In genomic region chr3:83769036-83769410, GRCm38 (mm10) we compare ENCODE assay signal across 8 mouse cellular contexts. TPM values are rescaled to one million over a fixed set of nuclear protein-coding genes. Genes with fewer than 3 reads are reported as not detected.
DNase-seq lines count a peak whose midpoint lies in the region; ATAC-seq and TF ChIP-seq lines count a peak whose summit lies in the region.

No protein-coding gene starts in this region.

- ATAC-seq in forebrain, embryonic 16.5 days, result no peak
- no peak for ATAC-seq in limb, embryonic 15.5 days (ENCODE audit: insufficient number of reproducible peaks, low FRiP score, low TSS enrichment, low read depth)

- dilution Hi-C loops in CH12.LX (cut with MboI; ENCODE audit: extremely low pct_ligation_motif_present, extremely low pct_unique_long_range_greater_than_20kb, low sequenced_read_pairs), result no loop called here

- TF ChIP-seq POLR2A in CH12.LX (IDR thresholded peaks at IDR 0.05; ENCODE audit: low read depth, low read length), result no peak
- TF ChIP-seq POLR2A in ES-Bruce4 (IDR thresholded peaks at IDR 0.05; ENCODE audit: insufficient read depth, low read length), result no peak

- H3K9me3 ChIP-seq in CH12.LX (replicated peaks; ENCODE audit: low read length), result no peaks in the 10 kb centered on the region
- no peaks in the 10 kb centered on the region for H3K9me3 ChIP-seq in ES-Bruce4 (replicated peaks; ENCODE audit: control insufficient read depth, insufficient read depth, low read length, poor library complexity, severe bottlenecking)
- no peaks in the 10 kb centered on the region for H3K9me3 ChIP-seq in forebrain, embryonic 16.5 days (ENCODE audit: control insufficient read depth, low read length)
- H3K9me3 ChIP-seq in limb, embryonic 15.5 days, result no peaks in the 10 kb centered on the region

- no peaks in the 10 kb centered on the region for H3K79me2 ChIP-seq in CH12.LX (replicated peaks; ENCODE audit: control insufficient read depth, extremely low read depth, insufficient read depth, poor library complexity, severe bottlenecking)

- in situ Hi-C loops in CH12.LX (cut with MboI; ENCODE audit: low pct_ligation_motif_present, low pct_unique_long_range_greater_than_20kb, low sequenced_read_pairs), result loop anchor here (25.0 kb wide), 1 partner anchor 482 kb away; no protein-coding TSS in a partner anchor

- H3K4me1 ChIP-seq in CH12.LX (ENCODE audit: control insufficient read depth in 1 of 2, insufficient read depth in 2 of 2) (peaks cover 0 to 9% of the 10 kb centered on the region in 2 experiments; a peak in 2 of 4 replicates), ES-Bruce4 (ENCODE audit: control insufficient read depth, insufficient read depth, low read length) (no peaks in the 10 kb centered on the region)
- peaks cover 34% of the 10 kb centered on the region for H3K4me1 ChIP-seq in forebrain, embryonic 16.5 days (replicated peaks; ENCODE audit: control insufficient read depth, insufficient read depth, low read length)
- peaks cover 39% of the 10 kb centered on the region for H3K4me1 ChIP-seq in limb, embryonic 15.5 days

- H3K4me3 ChIP-seq in CH12.LX (replicated peaks in 1 of 3; ENCODE audit: low read depth in 2 of 3, low read length in 2 of 3, poor library complexity in 1 of 3) (no peak overlapping the region), ES-Bruce4 (ENCODE audit: low read depth, low read length) (no peak overlapping the region)
- H3K4me3 ChIP-seq in forebrain, embryonic 16.5 days (replicated peaks; ENCODE audit: low read length), result peak overlapping the region; percentile 11
- peak overlapping the region; percentile 57 for H3K4me3 ChIP-seq in limb, embryonic 15.5 days

- H3K36me3 ChIP-seq in CH12.LX (replicated peaks in 1 of 2; ENCODE audit: control insufficient read depth in 1 of 2, insufficient read depth in 1 of 2, low read length in 1 of 2) (no peaks in the 10 kb centered on the region), ES-Bruce4 (ENCODE audit: control insufficient read depth, insufficient read depth, low read length, poor library complexity, severe bottlenecking) (peaks cover 3% of the 10 kb centered on the region; the same call in 1 of the 2 replicates)
- no peaks in the 10 kb centered on the region for H3K36me3 ChIP-seq in forebrain, embryonic 16.5 days (ENCODE audit: control insufficient read depth, insufficient read depth)
- H3K36me3 ChIP-seq in limb, embryonic 15.5 days, result peaks cover 21% of the 10 kb centered on the region

- TF ChIP-seq CTCF in CH12.LX (conservative IDR thresholded peaks at IDR 0.05 in 1 of 2, IDR thresholded peaks at IDR 0.05 in 1 of 2; ENCODE audit: low read depth in 2 of 2, low read length in 2 of 2) (peak in 1 of 2 experiments; percentile 45; a peak in 2 of 4 replicates), ES-Bruce4 (IDR thresholded peaks at IDR 0.05; ENCODE audit: low read depth, low read length) (peak; percentile 44)

- H3K4me2 ChIP-seq in CH12.LX (ENCODE audit: insufficient read depth, low read depth, poor library complexity, severe bottlenecking), result no peak overlapping the region
- H3K4me2 ChIP-seq in forebrain, embryonic 16.5 days (ENCODE audit: low read length), result peak overlapping the region; percentile 97
- peak overlapping the region; percentile 94 for H3K4me2 ChIP-seq in limb, embryonic 15.5 days

- no peak for DNase-seq in CH12.LX (ENCODE audit: extremely low read depth)
- DNase-seq in adrenal gland, postnatal 36 days, result no peak
- DNase-seq in spleen, postnatal 14 days (ENCODE audit: low spot score in 2 of 2), result no peak
- no peak for DNase-seq in adrenal gland, adult (ENCODE audit: inconsistent age in 2 of 2, low spot score in 1 of 2)
- DNase-seq in ovary, postnatal 14 days (ENCODE audit: low spot score), result no peak

- TF ChIP-seq EP300 in CH12.LX (IDR thresholded peaks at IDR 0.05; ENCODE audit: low read length) (no peak), ES-Bruce4 (IDR thresholded peaks at IDR 0.05; ENCODE audit: insufficient read depth, low read depth, low read length) (no peak)

- 10% methylated on average over 10 of the region's 10 CpGs for WGBS in forebrain, embryonic 16.5 days
- 29% methylated on average over 10 of the region's 10 CpGs for WGBS in limb, embryonic 15.5 days

- no peak overlapping the region for H3K9ac ChIP-seq in CH12.LX (ENCODE audit: insufficient read depth, low read depth)
- no peak overlapping the region for H3K9ac ChIP-seq in ES-Bruce4 (ENCODE audit: low read depth, poor library complexity, severe bottlenecking)
- no peak overlapping the region; the same call in 1 of the 2 replicates for H3K9ac ChIP-seq in forebrain, embryonic 16.5 days (replicated peaks; ENCODE audit: low read depth, low read length)
- no peak overlapping the region for H3K9ac ChIP-seq in limb, embryonic 15.5 days

- H3K27me3 ChIP-seq in CH12.LX (replicated peaks) (peaks cover 18% of the 10 kb centered on the region), ES-Bruce4 (ENCODE audit: control insufficient read depth, insufficient read depth, low read length, poor library complexity, severe bottlenecking) (no peaks in the 10 kb centered on the region)
- H3K27me3 ChIP-seq in forebrain, embryonic 16.5 days (replicated peaks; ENCODE audit: control insufficient read depth, insufficient read depth, low read length), result 0 out of 2 replicates have a peak, but pooled peaks cover 2% of the 10 kb centered on the region
- H3K27me3 ChIP-seq in limb, embryonic 15.5 days, result 0 out of 2 replicates have a peak, but pooled peaks cover under 1% of the 10 kb centered on the region

- TF ChIP-seq RAD21 in CH12.LX (IDR thresholded peaks at IDR 0.05; ENCODE audit: low read depth, low read length), result peak; percentile 20

- H3K27ac ChIP-seq in CH12.LX (ENCODE audit: insufficient read depth, low read depth), result no peak overlapping the region
- no peak overlapping the region for H3K27ac ChIP-seq in ES-Bruce4 (ENCODE audit: insufficient read depth, low read length)
- H3K27ac ChIP-seq in forebrain, embryonic 16.5 days (ENCODE audit: low read length), result no peak overlapping the region
- no peak overlapping the region for H3K27ac ChIP-seq in limb, embryonic 15.5 days

TF ChIP-seq in CH12.LX, 34 proteins besides CTCF, POLR2A, EP300 and RAD21:
- TF ChIP-seq CHD1 (IDR thresholded peaks at IDR 0.05; ENCODE audit: low read depth, low read length), result no peak
- no peak for TF ChIP-seq PAX5 (IDR thresholded peaks at IDR 0.05; ENCODE audit: low read length)
- TF ChIP-seq IRF4 (IDR thresholded peaks at IDR 0.05; ENCODE audit: low read depth, low read length), result no peak
- no peak for TF ChIP-seq ETS1 (conservative IDR thresholded peaks at IDR 0.05; ENCODE audit: low read depth, low read length)
- no peak for TF ChIP-seq MAZ (IDR thresholded peaks at IDR 0.05; ENCODE audit: low read depth, low read length)
- TF ChIP-seq SMC3 (IDR thresholded peaks at IDR 0.05; ENCODE audit: low read depth, low read length), result peak; percentile 38
- TF ChIP-seq CHD2 (IDR thresholded peaks at IDR 0.05; ENCODE audit: low read length), result no peak
- no peak for TF ChIP-seq MXI1 (IDR thresholded peaks at IDR 0.05; ENCODE audit: low read depth, low read length)

RNA-seq across cellular contexts. Expression of gene Sfrp2, which starts 2.9 kb away (rescaled TPM):
- total RNA-seq in CH12.LX (2012; rRNA removed), result 0.17 TPM in 2 replicates
- total RNA-seq in CH12.LX (2014; rRNA removed), result 0.17 TPM in 1 of 2 replicates, not detected in the other
- 0.23 TPM in 1 of 2 replicates, not detected in the other for polyA plus RNA-seq in CH12.LX (2012; ENCODE audit: insufficient read length, low read depth)
- 8.5 and 12.2 TPM in 2 replicates for polyA plus RNA-seq in ES-Bruce4 (2011; ENCODE audit: insufficient read depth, insufficient read length, low read depth, missing spikeins)
- 33.4 and 44.9 TPM in 2 replicates for polyA plus RNA-seq in forebrain, embryonic 16.5 days (2015; fragmentation: Nextera tagmentation; extraction: Ambion mirVana)
- 247 and 354 TPM in 2 replicates for polyA plus RNA-seq in limb, embryonic 15.5 days (2015; fragmentation: Nextera tagmentation; extraction: Ambion mirVana)
- total RNA-seq in adrenal gland, postnatal 36 days (2021), result 10 to 100 TPM in 1 of 2 experiments, 1 to 10 TPM in 1; 7.3 to 11.3 TPM

Comparison
In these comparisons a context has a peak if more than half of its experiments do, and no peak if none do; other contexts are left out.
1. H3K4me3 ChIP-seq: peak in forebrain, embryonic 16.5 days (single experiment) and limb, embryonic 15.5 days (single experiment); none in CH12.LX (0 of 3) and ES-Bruce4 (single experiment).